Mouse (Mus musculus) embryonic facial prominence, embryonic 11.5 days (tissue): ENCODE data around the gene Kctd20. TPM values are rescaled to one million over a fixed set of nuclear protein-coding genes. Genes with fewer than 3 reads are reported as not detected.
A peak's percentile ranks its signal among the peaks of the same experiment; 100 is the strongest.
"Not testable (repeated sequence)": the region's sequence is repeated elsewhere in the genome, so short reads cannot be mapped to it uniquely, and the experiment has no call there.

Experiments used
- ATAC-seq: fragments of 200-750 bp; cut with Nextera tagmentation; replicated peaks from 2 replicates; pipeline ENCODE4 v1.8.0; 2017; ENCODE audit warnings: low read depth; ENCODE audit not compliant: insufficient number of reproducible peaks, low FRiP score, low TSS enrichment
- DNase-seq: peaks from one replicate; pipeline ENCODE4 v3.0.0-alpha.2; 2015; ENCODE audit warnings: low spot score
- H3K27ac ChIP-seq: fragments of 300-500 bp; sonication (generic); replicated peaks from 2 replicates; pipeline ENCODE4 v1.5.1; 2014; ENCODE audit warnings: mild to moderate bottlenecking, low read depth, low read length, control low read depth
- H3K27me3 ChIP-seq: fragments of 300-500 bp; sonication (generic); 2 replicates; pipeline ENCODE4 v1.6.1; 2014; ENCODE audit warnings: mild to moderate bottlenecking, low read length, moderate library complexity, mixed read lengths; ENCODE audit not compliant: control insufficient read depth, insufficient read depth
- H3K36me3 ChIP-seq: fragments of 300-500 bp; sonication (generic); replicated peaks from 2 replicates; pipeline ENCODE4 v1.6.1; 2014; ENCODE audit warnings: low read depth, mild to moderate bottlenecking, low read length, moderate library complexity, mixed read lengths; ENCODE audit not compliant: control insufficient read depth, insufficient read depth
- H3K4me1 ChIP-seq: fragments of 300-500 bp; sonication (generic); 2 replicates; pipeline ENCODE4 v1.6.1; 2014; ENCODE audit warnings: low read length, mixed read lengths; ENCODE audit not compliant: control insufficient read depth, insufficient read depth
- H3K4me2 ChIP-seq: fragments of 300-500 bp; sonication (generic); 2 replicates; pipeline ENCODE4 v1.6.1; 2014; ENCODE audit warnings: low read depth, mild to moderate bottlenecking, control low read depth, low read length, moderate library complexity
- H3K4me3 ChIP-seq: fragments of 300-500 bp; sonication (generic); 2 replicates; pipeline ENCODE4 v1.5.1; 2014; ENCODE audit warnings: low read depth, low read length, control low read depth
- H3K9ac ChIP-seq: fragments of 300-500 bp; sonication (generic); replicated peaks from 2 replicates; pipeline ENCODE4 v1.6.1; 2014; ENCODE audit warnings: mild to moderate bottlenecking, control low read depth, low read length
- H3K9me3 ChIP-seq: fragments of 300-500 bp; sonication (generic); replicated peaks from 2 replicates; pipeline ENCODE4 v1.6.1; 2016; ENCODE audit warnings: mild to moderate bottlenecking, low read length, inconsistent platforms, mixed read lengths; ENCODE audit not compliant: control insufficient read depth
- WGBS: fragments of 180-500 bp; shearing (Covaris S2); extraction: QIAGEN DNeasy Blood & Tissue Kit; methylation state at CpG from one replicate; pipeline ENCODE4 v1.1.7; 2014; 5-methylcytosine and 5-hydroxymethylcytosine counted together
- polyA plus RNA-seq: library from polyadenylated mRNA; unstranded; fragments of >200 nt; fragmentation: Nextera tagmentation; extraction: Ambion mirVana; gene quantifications from 2 replicates; pipeline ENCODE4 v1.2.1, GENCODE M21; 2014

The Kctd20 gene
- polyA plus RNA-seq, 1 experiment from 2014 or later = 109 TPM

DNA sequence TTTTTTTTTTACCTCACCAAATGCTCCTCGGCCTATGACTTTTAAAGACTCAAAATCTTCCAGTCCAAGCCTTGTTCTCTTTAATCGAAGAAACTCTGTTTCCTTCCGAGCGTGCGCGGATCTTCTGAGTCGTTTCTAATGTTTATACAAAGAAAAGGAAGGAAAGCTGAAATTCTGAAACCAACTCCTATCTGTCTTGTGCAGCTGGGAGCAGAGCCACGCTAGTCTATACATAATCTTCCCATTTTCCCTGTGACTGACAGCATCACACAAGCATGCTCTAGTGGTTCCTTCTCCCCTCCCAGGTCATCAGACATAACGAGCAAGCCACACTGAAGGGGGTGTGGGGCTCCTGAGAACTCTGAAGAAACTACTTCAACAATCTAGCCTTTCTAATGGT is 39.5 kb downstream of the Kctd20 start:
- H3K27me3 ChIP-seq = no peaks in the 10 kb centered on the region
- H3K4me2 ChIP-seq = no peak overlapping the region
- H3K9ac ChIP-seq = no peak overlapping the region
- no peaks in the 10 kb centered on the region for H3K9me3 ChIP-seq
- DNase-seq = no peak
- peaks cover 3% of the 10 kb centered on the region; the same call in 1 of the 2 replicates for H3K36me3 ChIP-seq
- no peak overlapping the region for H3K27ac ChIP-seq
- no peak overlapping the region for H3K4me3 ChIP-seq
- 92% methylated on average over 9 of the region's 9 CpGs for WGBS
- no peaks in the 10 kb centered on the region for H3K4me1 ChIP-seq
- ATAC-seq = no peak

DNA sequence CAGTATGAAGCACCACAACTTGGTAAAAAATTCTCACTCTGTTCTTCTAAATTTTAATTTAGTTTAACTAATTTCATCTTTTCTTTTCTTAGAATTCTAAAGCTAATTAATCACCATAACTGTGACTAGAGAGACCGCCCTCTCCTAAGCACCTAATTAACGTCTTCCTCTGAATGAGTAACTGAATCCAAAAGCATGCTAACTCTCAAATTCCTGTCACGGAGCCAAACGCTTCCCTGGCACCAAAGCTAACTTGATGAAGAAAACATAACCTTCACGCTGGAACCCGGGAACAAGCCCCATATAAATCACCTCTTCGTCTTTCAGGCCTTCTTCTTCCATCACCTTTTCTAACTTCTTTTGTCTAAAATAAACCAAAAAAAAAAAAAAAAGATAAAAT is 40.4 kb downstream of the Kctd20 start:
- Histone ChIP-seq H3K36me3 (peaks cover 3% of the 10 kb centered on the region; the same call in 1 of the 2 replicates), H3K27ac (no peak overlapping the region), H3K9me3 (no peaks in the 10 kb centered on the region), H3K9ac (no peak overlapping the region), H3K4me3 (no peak overlapping the region), H3K4me2 (no peak overlapping the region), H3K27me3 (no peaks in the 10 kb centered on the region), H3K4me1 (no peaks in the 10 kb centered on the region)
- 86% methylated on average over 7 of the region's 7 CpGs for WGBS
- no peak for DNase-seq
- ATAC-seq = no peak

DNA sequence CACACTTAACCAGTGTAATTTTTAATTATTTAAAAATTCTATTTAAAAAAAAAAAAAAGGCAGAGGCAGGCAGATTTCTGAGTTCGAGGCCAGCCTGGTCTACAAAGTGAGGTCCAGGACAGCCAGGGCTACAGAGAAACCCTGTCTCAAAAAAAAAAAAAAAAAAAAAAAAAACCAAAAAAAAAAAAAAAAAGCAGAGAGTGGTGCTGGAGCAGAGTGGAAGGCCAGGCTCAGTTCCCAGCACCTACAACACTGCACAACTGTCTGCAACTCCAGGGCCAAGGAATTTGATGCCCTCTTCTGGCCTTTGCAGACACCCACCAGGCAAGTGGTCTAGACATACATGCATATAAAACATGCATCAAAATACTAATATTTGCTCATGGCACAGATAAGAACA is 41.3 kb downstream of the Kctd20 start:
- 95% methylated on average over 1 of the region's 1 CpGs for WGBS
- not testable (repeated sequence) for H3K4me3 ChIP-seq, H3K9me3 ChIP-seq, H3K9ac ChIP-seq, H3K27ac ChIP-seq, DNase-seq, H3K36me3 ChIP-seq, H3K27me3 ChIP-seq, H3K4me2 ChIP-seq, ATAC-seq, H3K4me1 ChIP-seq

DNA sequence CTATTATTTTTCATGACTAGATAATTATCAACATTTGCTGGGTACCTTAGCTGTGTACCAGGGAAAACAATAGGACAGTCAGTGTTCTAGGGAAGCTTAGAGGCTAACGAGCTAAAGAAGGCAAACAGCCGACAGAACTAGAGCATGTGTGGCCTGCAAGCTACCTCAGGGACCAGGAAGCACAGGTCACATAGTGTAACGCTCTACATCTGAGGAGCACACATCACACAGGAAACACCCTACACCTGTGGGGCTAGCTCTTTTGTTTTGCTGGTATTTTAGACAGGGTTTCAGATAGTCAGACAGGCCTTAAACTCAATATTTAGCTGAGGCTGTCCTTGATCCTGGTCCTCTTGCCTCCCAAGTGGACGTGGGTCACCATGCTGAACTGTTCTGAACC is 42.9 kb downstream of the Kctd20 start:
- no peak for ATAC-seq
- WGBS = 91% methylated on average over 4 of the region's 4 CpGs
- Histone ChIP-seq H3K9me3 (no peaks in the 10 kb centered on the region), H3K4me3 (no peak overlapping the region), H3K27me3 (no peaks in the 10 kb centered on the region), H3K4me1 (no peaks in the 10 kb centered on the region), H3K36me3 (peaks cover 6% of the 10 kb centered on the region; the same call in 1 of the 2 replicates), H3K27ac (no peak overlapping the region), H3K4me2 (no peak overlapping the region), H3K9ac (no peak overlapping the region)
- DNase-seq = no peak

DNA sequence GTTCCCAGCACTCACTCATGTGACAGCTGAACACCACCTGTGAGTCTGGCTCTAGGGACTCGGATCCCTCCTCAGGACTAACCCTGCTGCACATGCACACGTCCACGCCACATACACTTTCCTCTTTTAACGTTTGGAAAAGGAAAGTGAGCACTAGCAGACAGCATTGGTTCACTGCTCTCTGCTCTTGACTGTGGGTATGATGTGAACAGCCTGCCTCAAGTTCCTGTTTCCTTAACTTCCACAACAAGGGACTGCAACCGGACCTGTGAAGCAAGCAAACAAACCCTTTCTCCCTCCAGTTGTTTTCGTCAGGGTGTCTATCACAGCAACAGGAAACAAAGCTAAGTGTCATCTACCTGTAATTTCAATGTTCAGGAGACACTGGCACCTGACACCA is 48.7 kb downstream of the Kctd20 start:
- WGBS = 88% methylated on average over 6 of the region's 6 CpGs
- H3K36me3 ChIP-seq = peaks cover 10% of the 10 kb centered on the region
- H3K9me3 ChIP-seq = no peaks in the 10 kb centered on the region
- no peak overlapping the region for H3K27ac ChIP-seq
- H3K4me3 ChIP-seq = no peak overlapping the region
- no peaks in the 10 kb centered on the region for H3K27me3 ChIP-seq
- no peak overlapping the region for H3K4me2 ChIP-seq
- DNase-seq (no peak), ATAC-seq (no peak)
- H3K4me1 ChIP-seq = no peaks in the 10 kb centered on the region
- no peak overlapping the region for H3K9ac ChIP-seq

DNA sequence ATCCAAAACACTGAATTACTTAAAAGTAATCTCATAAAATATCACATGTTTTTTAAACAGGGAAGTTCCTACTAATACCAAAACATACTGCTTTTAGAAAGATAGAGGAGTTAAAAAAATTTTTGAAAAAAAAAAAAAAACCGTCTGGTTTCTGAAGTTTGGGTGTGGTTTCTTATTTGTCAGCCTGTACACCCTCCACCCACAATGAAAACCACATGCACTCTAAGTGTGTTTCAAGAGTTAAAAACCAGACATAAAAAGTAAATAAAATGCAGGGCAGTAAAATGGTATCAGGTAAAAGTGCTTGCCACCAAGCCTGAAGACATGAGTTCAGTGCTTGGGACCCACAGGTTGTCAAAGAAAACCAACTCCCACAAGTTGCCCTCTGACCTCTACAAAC is 52.0 kb downstream of the Kctd20 start:
- no peaks in the 10 kb centered on the region for H3K27me3 ChIP-seq
- no peak for DNase-seq
- no peak overlapping the region for H3K4me3 ChIP-seq
- ATAC-seq = no peak
- no peaks in the 10 kb centered on the region for H3K9me3 ChIP-seq
- H3K36me3 ChIP-seq = peaks cover 8% of the 10 kb centered on the region
- WGBS = 54% methylated on average over 1 of the region's 1 CpGs
- H3K4me1 ChIP-seq = no peaks in the 10 kb centered on the region
- H3K4me2 ChIP-seq = no peak overlapping the region
- H3K9ac ChIP-seq = no peak overlapping the region
- no peak overlapping the region for H3K27ac ChIP-seq

DNA sequence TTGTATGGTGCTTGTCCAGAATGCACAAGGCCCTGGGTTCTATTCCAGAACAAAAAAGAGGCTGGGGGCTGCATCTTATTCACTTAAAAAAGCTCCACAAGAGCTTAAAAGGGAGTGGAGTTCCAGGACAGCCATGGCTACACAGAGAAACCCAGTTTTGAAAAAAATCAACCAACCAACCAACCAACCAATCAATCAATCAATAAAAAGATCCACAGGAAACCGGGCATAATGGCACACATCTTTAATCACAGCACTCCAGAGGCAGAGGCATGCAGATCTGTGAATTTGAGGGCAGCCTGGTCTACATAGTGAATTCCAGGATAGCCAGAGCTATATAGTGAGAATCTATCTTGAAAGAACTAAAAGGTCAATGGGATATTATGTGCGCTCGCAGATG is 53.3 kb downstream of the Kctd20 start:
- no peak overlapping the region for H3K4me3 ChIP-seq
- WGBS = 97% methylated on average over 3 of the region's 3 CpGs

DNA sequence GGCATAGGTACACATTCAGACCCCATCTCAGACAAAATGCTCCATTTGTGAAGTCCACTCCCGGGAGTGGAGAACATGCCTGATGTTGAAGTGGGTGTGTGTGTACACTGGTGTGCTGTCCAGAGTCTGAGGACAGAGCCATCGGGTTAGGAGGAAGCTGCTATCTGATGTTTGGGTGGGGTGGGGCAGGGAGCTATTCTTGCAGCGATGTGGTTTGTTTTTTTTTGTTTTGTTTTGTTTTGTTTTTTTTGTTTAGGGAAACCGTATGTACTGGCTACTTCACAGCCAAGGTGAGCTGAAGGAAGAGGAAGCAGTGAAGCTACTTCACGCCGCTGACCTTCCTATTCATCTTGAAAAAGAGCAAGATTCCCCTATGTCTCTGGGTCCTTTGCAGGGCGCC is 55.1 kb downstream of the Kctd20 start:
- Histone ChIP-seq H3K4me3 (peak overlapping the region; percentile 87), H3K9me3 (no peaks in the 10 kb centered on the region), H3K9ac (peak overlapping the region; percentile 90), H3K36me3 (no peaks in the 10 kb centered on the region), H3K4me2 (peak overlapping the region; percentile 77), H3K27ac (peak overlapping the region; percentile 72; the same call in 1 of the 2 replicates), H3K4me1 (no peaks in the 10 kb centered on the region), H3K27me3 (no peaks in the 10 kb centered on the region)
- ATAC-seq (no peak), DNase-seq (no peak)
- WGBS = 9% methylated on average over 7 of the region's 7 CpGs

More for the DNA sequence above, 53.3 kb downstream of the Kctd20 start:
- no peak for DNase-seq
- no peak for ATAC-seq
- Histone ChIP-seq H3K4me1 (no peaks in the 10 kb centered on the region), H3K9ac (no peak overlapping the region), H3K4me2 (no peak overlapping the region), H3K27ac (no peak overlapping the region), H3K36me3 (peaks cover 6% of the 10 kb centered on the region), H3K27me3 (no peaks in the 10 kb centered on the region), H3K9me3 (no peaks in the 10 kb centered on the region)
